Mouse (Mus musculus) layer of hippocampus, postnatal 25 days (tissue): ENCODE measurements at regions not wholly inside any gene's neighbourhood (a gene's known extent, or its start where the extent isn't known, plus 50 kb on each side); places are given as distances from the start of the nearest gene placed in this dataset.

ENCODE experiments used
- DNase-seq, 2 experiments: peaks; one replicate each; pipeline ENCODE4 v3.0.0; 2022; ENCODE audit warnings: mixed read lengths in 2 of 2, low spot score in 1 of 2; ENCODE audit errors: extremely low spot score in 1 of 2

DNA sequence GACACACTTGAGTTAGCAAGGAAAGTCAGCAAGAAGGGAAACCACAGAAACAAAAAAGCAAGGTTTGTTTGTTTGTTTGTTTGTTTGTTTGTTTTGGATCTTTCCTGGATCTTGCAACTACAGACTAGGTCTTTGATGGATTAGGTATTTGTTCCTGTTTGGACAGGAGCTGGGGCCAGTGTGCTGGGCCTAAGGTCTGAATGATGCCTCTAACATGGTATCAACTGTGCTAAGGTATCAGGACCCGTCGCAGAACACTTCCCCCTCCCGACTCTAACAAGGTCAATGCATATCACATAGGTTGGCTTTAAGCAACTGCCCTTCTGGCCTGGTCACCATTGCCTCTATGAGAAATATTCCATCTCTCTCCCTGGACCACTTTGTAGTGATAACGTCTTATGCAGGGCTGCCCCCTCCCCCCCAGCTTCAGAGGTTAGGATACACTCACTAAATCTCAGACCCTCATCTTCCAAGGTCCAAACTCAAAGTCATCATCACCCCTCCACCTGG is 103.3 kb upstream of the Cpsf6 start:
- DNase-seq = no peak

GRCm38 (mm10) chr10:117482361-117482760 is 102.5 kb upstream of the Cpsf6 start:
- DNase-seq = no peak

- no peak for DNase-seq
These were observed 101.7 kb upstream of the Cpsf6 start for GRCm38 (mm10) chr10:117481341-117481990.

DNA sequence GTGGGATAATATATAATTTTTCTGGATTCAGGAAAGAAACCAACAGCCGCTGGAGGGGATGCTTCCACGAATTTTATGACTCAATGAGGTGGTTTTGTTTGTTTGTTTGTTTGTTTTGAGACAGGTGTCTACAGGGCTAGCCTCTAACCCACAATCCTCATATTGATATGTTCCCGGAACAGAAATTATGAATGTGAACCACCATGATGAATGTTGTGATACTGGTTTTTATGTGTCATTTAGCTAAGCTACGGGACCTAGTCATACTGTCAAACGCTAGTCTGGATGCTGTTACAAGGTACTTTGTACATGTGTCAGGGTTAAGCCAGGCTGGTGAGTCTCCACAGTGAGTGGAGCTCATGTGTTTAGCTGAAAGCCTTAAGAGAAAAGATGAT is 100.6 kb upstream of the Cpsf6 start:
- no peak for DNase-seq

GRCm38 (mm10) chr10:117479721-117480455 is 100.1 kb upstream of the Cpsf6 start:
- no peak for DNase-seq

- no peak for DNase-seq
These were observed 99.1 kb upstream of the Cpsf6 start for GRCm38 (mm10) chr10:117478931-117479280.

GRCm38 (mm10) chr10:117478202-117478930 is 98.6 kb upstream of the Cpsf6 start:
- DNase-seq = peak; percentile 41 to 55

- DNase-seq = no peak
These were observed 97.8 kb upstream of the Cpsf6 start for GRCm38 (mm10) chr10:117477331-117478201.

- no peak for DNase-seq
These were observed 95.5 kb upstream of the Cpsf6 start for GRCm38 (mm10) chr10:117475086-117475945.

- DNase-seq = no peak
These were observed 94.7 kb upstream of the Cpsf6 start for GRCm38 (mm10) chr10:117474351-117475085.

DNA sequence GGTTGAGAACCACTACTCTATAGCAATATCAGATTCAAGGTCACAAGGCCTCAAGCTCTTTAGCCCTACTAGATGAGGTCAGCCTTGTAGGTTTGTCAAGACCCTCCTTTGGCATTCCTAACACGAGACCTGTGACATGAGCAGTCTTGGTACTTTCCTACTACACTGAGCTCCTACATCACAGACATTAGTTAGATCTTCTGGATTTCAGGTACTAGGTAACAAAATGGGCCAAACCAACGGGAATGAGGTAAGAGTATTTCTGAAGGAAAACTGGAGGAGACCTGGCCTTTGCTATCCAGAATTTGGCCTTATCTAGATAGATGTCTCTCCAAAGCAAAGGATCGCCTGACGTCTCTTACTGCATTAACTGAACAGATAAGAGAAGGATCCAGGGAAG is 93.7 kb upstream of the Cpsf6 start:
- DNase-seq = no peak

DNA sequence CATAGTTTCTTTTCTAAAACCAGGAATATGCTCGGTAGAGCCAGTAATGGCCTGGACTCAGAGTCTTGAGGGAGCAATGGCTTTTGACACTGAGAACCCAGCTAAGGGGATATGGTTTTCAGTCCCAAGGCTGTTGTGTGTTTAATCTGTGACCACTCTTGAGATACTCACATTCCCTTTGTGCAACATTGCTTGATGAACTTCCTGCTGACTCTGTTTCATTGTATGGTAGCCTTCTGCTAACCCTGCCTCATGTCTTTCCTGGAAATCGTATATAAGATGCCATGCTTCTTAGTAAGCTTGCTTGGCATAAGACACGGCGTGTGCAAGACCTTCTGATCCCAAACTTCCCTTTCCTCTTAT is 92.7 kb upstream of the Cpsf6 start:
- no peak for DNase-seq

DNA sequence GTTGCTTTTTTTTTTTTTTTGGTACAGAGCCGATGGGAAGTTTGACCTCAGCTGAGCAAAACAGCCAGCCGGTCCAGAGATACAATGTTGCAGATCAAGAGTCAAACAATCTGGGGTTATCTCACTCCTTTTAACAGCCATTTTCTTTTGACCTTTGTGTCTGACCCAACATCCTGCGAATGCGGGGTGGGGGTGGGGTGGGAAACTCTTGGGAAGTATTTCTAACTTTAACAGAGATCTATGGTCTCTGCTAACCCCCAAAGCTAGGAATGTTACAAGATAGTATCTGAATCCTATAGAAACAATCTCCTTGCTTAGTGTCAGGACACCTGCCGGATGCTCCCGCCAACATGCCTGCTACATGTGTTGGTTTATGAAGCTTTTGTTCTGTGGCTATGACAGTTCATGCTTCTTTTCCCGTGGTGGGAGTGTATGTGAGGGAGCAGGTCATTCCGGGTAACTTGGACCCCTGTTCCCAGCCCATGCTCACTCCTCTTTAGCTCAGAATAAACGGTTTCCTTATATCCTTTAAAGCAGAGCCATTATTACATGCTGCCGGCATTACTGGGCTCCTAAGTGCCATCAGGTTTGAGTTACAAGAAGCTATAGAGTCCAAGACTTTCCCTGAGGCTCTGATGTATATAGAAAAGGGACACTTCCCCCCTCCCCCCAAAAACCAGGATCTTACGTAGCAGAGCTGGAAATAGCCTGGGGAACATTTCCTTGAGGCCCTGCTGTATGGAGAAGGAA is 92.2 kb upstream of the Cpsf6 start:
- no peak for DNase-seq

DNA sequence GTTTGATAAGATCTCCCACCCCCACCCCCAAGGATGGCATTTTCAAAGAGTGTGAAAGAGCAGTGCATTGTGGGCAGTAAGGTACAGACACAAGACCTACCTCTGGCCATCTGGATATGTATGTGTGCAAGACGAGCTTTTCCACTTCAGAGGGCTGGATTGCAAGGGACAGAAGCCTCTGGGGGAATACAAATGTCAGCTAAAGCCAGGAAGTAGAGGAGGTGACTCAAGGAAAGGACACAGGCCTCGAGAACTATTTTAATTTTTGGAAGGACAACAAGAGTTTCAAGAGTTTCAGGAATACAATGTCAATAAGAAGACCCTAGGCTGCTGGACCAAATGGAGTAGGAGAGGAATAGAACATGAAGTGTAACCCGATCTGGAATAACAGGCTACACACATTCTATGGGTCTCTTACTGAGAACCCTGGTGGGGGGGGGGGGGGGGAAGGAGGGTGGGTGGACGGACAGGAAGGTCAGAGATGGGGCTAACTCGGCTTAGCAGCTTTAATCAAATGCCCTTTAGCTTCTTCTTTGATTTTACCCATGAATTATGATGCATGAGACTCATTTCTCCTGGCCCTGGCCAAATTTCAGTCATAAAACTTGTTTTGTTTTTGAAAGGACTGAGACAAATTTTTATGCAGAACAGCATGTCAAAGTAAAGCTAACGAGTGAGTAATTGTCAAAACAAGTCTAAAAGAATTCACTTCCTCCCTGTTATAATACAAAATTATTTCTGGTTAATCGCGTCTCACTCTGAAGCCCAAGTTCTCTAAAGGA is 91.4 kb upstream of the Cpsf6 start:
- no peak for DNase-seq

DNA sequence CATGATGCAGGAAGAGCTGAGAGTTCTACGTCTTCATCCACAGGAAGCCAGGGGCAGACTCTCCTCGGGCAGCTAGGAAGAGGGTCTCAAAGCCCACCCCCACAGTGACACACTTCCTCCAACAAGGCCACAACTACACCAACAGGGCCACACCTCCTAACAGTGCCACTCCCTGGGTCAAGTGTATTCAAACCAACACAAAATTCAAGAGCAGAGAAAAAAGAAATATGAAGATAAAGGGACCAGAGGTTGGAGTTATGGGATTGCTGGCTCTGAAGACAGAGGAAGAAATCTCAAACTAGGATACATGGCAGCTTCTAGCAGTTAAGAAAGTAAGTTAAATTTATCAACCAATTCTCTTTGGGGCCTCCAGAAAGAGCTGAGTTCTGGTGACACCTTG is 90.7 kb upstream of the Cpsf6 start:
- DNase-seq = no peak

DNA sequence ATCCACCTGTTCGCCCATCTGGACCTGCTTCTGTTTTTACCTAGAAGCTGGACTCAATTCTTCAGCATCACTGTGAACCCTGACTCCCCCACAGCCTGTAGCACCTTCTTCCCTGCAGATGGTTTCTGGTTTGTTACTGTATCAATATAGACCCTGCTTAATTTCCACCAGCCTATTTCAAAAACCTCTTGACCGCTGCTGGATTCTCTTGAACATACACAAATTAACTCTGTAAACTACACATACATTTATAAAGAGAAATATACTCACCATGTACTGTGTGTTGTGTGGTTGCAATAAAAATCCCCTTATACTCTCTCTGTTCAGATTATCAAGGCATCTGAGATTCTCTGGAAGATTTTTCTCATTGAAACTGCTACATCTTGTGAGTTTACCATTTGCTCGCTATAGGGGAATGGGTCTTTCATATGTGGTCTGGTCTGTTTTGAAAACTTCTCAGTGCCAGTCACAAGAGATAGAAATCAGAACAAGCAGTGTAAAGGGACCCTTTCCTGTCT is 89.8 kb upstream of the Cpsf6 start:
- DNase-seq = no peak

DNA sequence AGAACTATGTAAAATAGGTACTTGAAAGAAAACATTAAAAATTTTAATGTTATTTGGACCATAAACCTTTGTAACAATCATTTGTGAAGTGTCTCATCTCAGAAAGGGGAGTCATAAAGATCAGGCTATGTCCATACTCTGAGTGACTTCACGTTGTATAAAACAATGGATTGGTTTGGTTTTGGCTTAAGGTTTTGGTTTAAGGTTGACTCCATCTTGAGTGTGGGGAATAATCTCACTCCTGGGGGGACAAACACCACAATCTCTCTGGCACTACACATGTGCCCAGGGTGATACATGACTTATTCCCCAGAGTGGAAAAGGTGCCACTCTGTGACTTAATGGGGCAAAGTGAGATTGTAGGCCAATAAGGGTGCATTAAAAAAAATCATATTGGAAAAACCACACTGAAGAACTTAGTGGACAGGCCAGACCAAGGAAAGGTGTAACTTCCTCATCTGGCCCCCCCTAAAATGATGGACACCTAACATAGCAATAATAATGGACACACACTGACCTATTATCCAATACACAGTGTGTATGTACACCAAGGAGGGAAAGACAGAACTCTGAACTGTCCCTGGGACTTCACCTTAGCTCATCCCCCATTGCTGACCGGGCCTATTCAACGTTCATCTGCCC is 89.2 kb upstream of the Cpsf6 start:
- DNase-seq = no peak
